Mouse (Mus musculus) MEL (cell line): ENCODE measurements around the gene Tpd52l1.

ENCODE experiments used
- CTCF ChIP-seq, 3 experiments: IDR thresholded peaks in 2 of 3; conservative IDR thresholded peaks in 1 of 3; 2 replicates each; pipeline ENCODE4 v1.5.1; 2011 to 2012; ENCODE audit warnings: low read length in 3 of 3, low read depth in 2 of 3, mild to moderate bottlenecking in 2 of 3, improper control_type of control experiment in 1 of 3, inconsistent platforms in 1 of 3, mixed read lengths in 1 of 3, moderate library complexity in 1 of 3; ENCODE audit not compliant: control insufficient read depth in 1 of 3, insufficient read depth in 1 of 3, poor library complexity in 1 of 3, severe bottlenecking in 1 of 3
- HCFC1 ChIP-seq: IDR thresholded peaks from 2 replicates; pipeline ENCODE4 v1.6.1; 2012; ENCODE audit warnings: low read depth, mild to moderate bottlenecking, inconsistent platforms, low read length, improper control_type of control experiment, moderate library complexity
- MYB ChIP-seq: IDR thresholded peaks from 2 replicates; pipeline ENCODE4 v1.6.1; 2011; ENCODE audit warnings: mild to moderate bottlenecking, low read depth, low read length, improper control_type of control experiment
- POLR2A ChIP-seq, 2 experiments: IDR thresholded peaks; 2 replicates each; pipeline ENCODE4 v1.6.1; 2011 to 2012; ENCODE audit warnings: low read length in 2 of 2, mild to moderate bottlenecking in 2 of 2, control low read depth in 1 of 2, improper control_type of control experiment in 1 of 2, low read depth in 1 of 2, moderate library complexity in 1 of 2; ENCODE audit not compliant: control insufficient read depth in 1 of 2, insufficient read depth in 1 of 2, poor library complexity in 1 of 2

DNA sequence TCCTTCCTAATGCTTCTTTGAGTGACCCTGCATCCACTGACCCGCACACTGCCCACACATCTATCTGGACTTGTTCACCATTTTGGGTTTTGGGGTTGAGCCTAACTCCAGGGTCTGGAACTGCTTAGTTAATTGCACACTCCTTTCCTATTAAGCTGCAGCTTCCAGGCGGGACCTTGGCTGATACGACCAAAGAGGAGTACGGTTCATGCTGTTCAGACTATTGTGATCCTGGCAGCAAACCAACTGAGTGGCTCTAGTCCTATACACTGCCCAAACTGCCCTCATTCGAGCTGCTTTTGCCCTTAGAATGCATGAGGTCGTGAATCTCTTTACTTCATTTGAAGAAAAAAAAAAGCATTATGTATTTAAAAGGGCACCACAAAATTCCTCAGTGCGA lies 1.6 kb downstream of the Tpd52l1 start:
- TF ChIP-seq POLR2A (IDR thresholded peaks at IDR 0.05; ENCODE audit: control insufficient read depth in 1 of 2, insufficient read depth in 1 of 2, low read depth in 1 of 2, low read length in 2 of 2, poor library complexity in 1 of 2) (no peak), HCFC1 (no peak), MYB (no peak), CTCF (IDR thresholded peaks at IDR 0.05 in 2 of 3, conservative IDR thresholded peaks at IDR 0.05 in 1 of 3; ENCODE audit: control insufficient read depth in 1 of 3, insufficient read depth in 1 of 3, low read depth in 2 of 3, low read length in 3 of 3, poor library complexity in 1 of 3, severe bottlenecking in 1 of 3) (no peak)
